Mouse (Mus musculus): ENCODE measurements around the gene Sh3gl3.

DNA sequence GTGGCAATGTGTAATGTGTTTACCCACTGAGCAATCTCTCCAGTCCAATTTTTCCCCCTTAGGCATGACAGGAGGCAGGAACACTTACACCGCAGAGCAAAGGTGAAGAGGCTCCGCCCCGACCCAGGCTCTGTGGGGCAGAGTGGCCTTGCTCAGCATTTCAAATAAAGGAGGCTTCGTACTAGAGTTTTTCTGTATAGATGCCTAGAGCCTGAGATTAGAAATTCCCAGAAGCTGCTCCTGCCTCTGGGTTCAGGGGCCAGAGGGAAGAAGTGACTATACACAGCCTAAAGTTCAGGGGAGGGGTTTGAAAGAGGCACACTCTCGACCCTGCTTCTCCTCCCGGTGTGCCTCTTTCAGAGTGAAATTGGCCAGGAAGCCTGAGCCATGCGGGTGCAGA lies 59.6 kb downstream of the Sh3gl3 start:
- TF ChIP-seq HCFC1 (IDR thresholded peaks at IDR 0.05; ENCODE audit: borderline replicate concordance, insufficient read depth, low read length) = no peak
- no peak for TF ChIP-seq ZC3H11A (IDR thresholded peaks at IDR 0.05; ENCODE audit: borderline replicate concordance, low read depth, low read length)
- no peak for TF ChIP-seq MAFK (IDR thresholded peaks at IDR 0.05; ENCODE audit: insufficient read depth, low read depth, low read length)
- no peak for TF ChIP-seq CHD2 (IDR thresholded peaks at IDR 0.05; ENCODE audit: low read depth, low read length)

All from ES-E14 (cell line).